Mouse (Mus musculus) urinary bladder, postnatal 4 days (tissue): ENCODE data around the gene Ppp1r15a.
"Not testable (repeated sequence)": the region's sequence is repeated elsewhere in the genome, so short reads cannot be mapped to it uniquely, and the experiment has no call there.

Experiments used
- DNase-seq, 2 experiments: peaks; one replicate each; pipeline ENCODE4 v3.0.0; 2021 to 2022; ENCODE audit warnings: low spot score in 2 of 2

Ppp1r15a gene

DNA sequence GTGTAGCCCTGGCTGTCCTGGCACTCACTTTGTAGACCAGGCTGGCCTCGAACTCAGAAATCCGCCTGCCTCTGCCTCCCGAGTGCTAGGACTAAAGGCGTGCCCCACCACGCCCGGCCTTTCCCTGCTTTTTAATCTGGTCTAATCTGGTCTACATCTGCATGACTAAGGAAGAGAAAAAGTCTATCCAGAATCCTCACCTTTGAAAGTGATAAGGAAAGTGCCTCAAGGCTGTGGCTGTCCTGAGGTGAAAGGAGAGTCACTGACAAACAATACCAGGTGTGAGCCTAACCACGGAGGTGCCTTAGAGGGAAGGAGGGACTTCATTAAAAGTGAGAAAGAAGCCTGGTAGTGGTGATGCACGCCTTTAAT is 25.4 kb upstream of the Ppp1r15a start:
- DNase-seq = no peak

GRCm38 (mm10) chr7:45550821-45551511 is 24.9 kb upstream of the Ppp1r15a start:
- DNase-seq = no peak

DNA sequence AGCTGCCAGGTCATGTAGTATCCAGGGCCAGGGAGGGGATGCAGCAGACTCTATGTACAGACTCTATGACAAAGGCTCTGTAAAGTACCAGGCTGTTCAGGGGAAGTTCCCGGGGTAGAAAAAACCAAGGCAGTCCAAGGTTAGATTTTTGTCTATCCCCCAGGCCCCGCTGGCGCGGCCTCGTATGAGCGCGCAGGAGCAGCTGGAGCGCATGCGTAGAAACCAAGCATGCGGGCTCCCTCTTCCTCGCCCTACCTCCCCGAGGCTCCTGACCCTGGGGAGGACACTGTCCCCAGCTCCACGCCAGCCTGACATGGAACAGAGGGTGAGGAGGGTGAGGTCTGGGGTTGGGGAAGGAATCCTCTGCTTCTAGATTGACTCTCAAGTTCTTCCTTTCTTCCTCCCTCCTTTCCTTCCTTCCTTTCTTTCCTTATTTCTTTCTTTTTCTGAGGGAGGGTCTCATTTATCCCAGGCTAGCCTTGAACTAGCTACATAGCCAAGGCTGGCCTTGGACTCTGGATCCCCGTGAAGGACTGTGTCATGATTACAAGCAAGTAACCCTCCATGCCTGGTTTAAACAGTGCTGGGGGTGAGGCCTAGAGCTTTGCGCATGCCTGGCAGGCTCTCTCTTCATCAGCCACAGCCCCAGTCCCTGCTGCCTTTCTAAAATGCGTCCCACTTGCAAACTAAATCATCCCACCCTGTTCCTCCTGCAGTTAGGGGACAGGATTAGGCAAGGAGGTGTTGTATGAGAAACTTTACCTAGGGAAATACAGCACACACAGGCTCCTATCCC is 23.8 kb upstream of the Ppp1r15a start:
- DNase-seq = no peak

GRCm38 (mm10) chr7:45544525-45544924 is 18.5 kb upstream of the Ppp1r15a start:
- DNase-seq = no peak

- no peak for DNase-seq
These were observed 14.1 kb upstream of the Ppp1r15a start for GRCm38 (mm10) chr7:45540213-45540612.

DNA sequence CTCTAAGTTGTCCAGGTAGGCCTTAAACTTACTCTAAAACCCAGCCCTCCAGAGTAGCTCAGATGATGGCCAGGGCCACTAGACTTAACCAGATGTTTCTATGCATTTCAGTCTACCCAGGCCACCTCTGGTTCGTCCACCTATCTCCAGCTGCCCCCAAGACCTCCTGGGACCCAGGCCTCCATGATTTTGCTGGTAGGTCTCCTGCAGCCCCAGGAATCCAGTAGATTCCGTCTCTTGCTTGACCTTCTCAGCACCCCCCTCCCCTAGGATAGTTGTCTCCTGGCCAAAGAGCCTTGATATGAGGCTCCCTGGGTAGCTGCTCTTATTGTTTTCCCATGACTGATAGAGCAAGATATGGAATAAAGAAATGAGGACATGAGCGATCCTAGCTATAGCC is 13.0 kb upstream of the Ppp1r15a start:
- no peak for DNase-seq

- no peak for DNase-seq
These were observed 12.3 kb upstream of the Ppp1r15a start for GRCm38 (mm10) chr7:45538163-45539041.

DNA sequence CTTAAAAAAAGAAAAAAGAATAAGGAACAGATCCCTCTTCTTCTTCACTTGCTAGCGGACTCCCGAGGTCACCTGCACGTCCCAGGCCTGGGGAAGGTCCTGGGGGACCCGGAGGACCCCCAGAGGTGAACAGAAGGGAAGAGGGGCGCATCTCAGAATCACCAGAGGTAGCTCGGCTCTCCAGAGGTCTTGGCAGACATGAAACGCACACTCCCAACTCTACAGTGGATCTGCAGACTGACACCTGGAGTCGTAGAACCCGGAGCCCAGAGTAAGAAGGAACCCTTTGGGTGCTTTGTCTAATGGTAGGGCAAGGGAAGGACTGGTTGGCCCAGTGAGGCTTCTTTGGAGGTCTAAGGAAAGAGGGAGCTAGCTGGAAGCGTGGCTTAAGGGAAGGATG is 11.5 kb upstream of the Ppp1r15a start:
- DNase-seq = no peak

GRCm38 (mm10) chr7:45535676-45536075 is 9.6 kb upstream of the Ppp1r15a start:
- DNase-seq = no peak

DNA sequence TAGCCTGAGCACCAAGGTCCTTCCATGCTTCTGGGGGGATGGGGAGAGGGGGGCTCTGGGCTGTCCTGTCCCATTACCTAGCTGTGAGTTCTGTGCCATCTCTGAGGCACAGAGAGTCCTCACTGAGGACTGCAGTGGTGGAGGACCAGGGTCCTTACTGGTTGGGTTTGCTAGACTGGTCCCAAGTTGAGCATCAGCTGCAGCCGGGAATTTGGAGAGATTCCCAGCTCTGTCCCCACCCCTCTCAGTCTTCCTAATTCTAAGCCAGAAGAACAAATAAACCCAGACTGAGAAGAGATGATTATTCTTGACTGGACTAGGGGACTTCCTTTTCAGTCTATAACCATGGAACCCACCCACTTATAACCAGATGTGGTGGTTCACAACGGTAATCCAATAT is 4.6 kb upstream of the Ppp1r15a start:
- DNase-seq = peak in 1 of 2 experiments; percentile 44

- peak in 1 of 2 experiments; percentile 55 for DNase-seq
These were observed 3.4 kb upstream of the Ppp1r15a start for GRCm38 (mm10) chr7:45529461-45529860.

- DNase-seq = not testable (repeated sequence)
These were observed 1.1 kb upstream of the Ppp1r15a start for GRCm38 (mm10) chr7:45527169-45527568.

- no peak for DNase-seq
These were observed 529 bp upstream of the Ppp1r15a start for GRCm38 (mm10) chr7:45526474-45527120.

DNA sequence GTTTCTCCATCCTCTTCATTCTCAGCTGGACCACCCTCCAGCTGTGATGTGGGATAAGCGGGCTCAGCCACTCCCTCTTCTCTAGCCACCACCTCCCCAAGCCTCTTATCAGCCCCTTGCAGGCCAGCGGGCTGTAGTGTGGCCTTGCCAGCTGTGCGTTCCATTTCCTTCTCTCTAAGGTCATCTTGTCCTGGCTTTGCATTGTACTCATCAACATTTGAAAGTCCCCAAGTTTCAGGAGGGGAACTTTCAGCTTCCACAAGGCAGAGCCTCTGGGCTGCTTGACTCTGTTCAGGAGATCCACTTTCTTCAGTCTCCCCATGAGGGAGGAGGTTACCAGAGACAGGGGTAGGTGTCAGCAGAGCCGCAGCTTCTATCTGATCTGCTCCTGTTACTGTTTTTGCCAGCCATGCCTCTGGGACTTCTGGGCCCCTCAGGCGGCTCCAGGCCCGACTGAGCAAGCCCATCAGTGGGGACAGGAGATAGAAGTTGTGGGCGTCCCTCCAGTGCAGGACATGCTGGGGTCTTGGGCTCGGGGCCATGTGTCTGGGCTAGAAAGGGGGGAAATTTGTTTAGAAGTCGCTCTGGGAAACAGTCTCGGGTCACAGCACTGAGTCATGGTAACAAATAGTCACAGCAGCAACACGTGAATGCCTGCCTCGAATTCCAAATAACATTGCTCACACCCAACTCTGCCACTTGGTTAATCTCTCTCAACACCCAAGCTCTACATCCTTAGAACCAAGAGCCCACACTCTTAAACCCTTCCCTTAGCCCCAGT is 1.0 kb downstream of the Ppp1r15a start:
- no peak for DNase-seq

- DNase-seq = no peak
These were observed 2.3 kb downstream of the Ppp1r15a start for GRCm38 (mm10) chr7:45523678-45524170.

GRCm38 (mm10) chr7:45522957-45523676 is 3.0 kb downstream of the Ppp1r15a start:
- no peak for DNase-seq

DNA sequence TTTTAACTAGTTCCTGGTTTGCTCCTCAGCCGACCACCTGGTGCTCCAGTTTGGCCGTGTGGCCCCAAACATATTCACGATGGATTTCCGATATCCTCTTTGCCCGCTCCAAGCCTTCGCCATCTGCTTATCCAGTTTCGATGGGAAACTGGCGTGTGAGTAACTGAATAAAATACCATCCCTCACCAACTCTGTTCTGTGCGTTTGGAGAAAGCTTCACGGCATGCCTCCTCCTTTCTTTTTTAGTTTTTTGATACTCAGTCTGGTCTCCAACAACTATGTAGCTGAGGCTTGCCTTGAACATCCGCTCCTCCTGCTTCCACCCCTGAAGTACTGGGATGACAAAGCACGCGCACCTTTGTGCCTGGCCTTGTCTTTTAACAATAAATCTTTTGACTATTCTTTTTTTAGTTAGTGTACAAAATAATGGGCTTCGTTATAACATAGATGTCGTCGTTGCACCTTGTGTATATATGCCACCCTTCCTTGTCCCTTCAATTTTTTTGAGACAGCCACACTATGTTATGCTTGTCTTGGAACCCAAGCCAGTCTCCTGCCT is 3.8 kb downstream of the Ppp1r15a start:
- DNase-seq = no peak

DNA sequence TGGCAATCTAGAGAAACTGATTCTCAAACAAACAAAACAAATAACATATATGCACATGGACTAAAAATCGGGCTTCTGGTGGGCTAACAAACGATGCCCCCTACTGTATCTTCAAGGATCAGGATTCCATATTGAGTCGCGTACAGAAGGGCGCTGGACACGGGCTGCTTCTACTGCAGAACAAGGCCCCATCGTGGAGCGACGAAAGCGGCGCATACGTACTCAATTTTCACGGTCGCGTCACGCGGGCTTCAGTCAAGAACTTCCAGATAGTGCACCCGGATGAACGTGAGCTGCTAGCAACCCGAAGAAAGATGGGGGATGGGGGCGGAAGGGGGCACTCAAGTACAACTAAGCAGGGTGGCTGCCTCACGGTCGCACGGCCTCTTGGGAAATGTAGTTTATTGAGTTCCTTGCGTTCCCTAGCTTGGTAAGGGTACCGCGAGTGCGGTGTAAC is 4.3 kb downstream of the Ppp1r15a start:
- peak; percentile 78 to 84 for DNase-seq

GRCm38 (mm10) chr7:45520605-45521004 is 5.5 kb downstream of the Ppp1r15a start:
- DNase-seq = no peak
